Mouse (Mus musculus) layer of hippocampus, postnatal 14 days (tissue): ENCODE measurements around the gene Rfxank. TPM values are rescaled to one million over a fixed set of nuclear protein-coding genes. Genes with fewer than 3 reads are reported as not detected.
A peak's percentile ranks its signal among the peaks of the same experiment; 100 is the strongest.

Experiments used
- DNase-seq, 2 experiments: peaks; one replicate each; pipeline ENCODE4 v3.0.0; 2021 to 2022; ENCODE audit warnings: low spot score in 2 of 2, mixed read lengths in 1 of 2
- long read RNA-seq, 2 experiments: library from polyadenylated mRNA; stranded (forward); transcript quantifications; one replicate each; pipeline ENCODE4 v2.0.0; 2021
- total RNA-seq, 2 experiments: library from RNA; stranded (reverse); gene quantifications; 2 replicates each; pipeline ENCODE4 v1.2.3; 2021

Gene Rfxank
- 10 to 100 TPM in 1 of 2 experiments, 1 to 10 TPM in 1; 9.9 to 12.6 TPM for total RNA-seq
- long read RNA-seq, experiment 1, partial matches to known transcripts = 0 of 6 reads
- long read RNA-seq, experiment 1, other reads (novel, unspliced or antisense) = 2 of 6 reads
- long read RNA-seq, experiment 2, partial matches to known transcripts = 0 of 7 reads
- long read RNA-seq, experiment 2, other reads (novel, unspliced or antisense) = 3 of 7 reads

- DNase-seq = peak; percentile 96 to 99
Measured at GRCm38 (mm10) chr8:70139026-70139857, at the start of gene Rfxank, which contains the start of the genes Borcs8 and Mef2b. TSS of gene Rfxank (minus strand) at chr8:70139154. TSS of gene Borcs8 (plus strand) at chr8:70139499. TSS of gene Mef2b (plus strand) at chr8:70139711.

DNA sequence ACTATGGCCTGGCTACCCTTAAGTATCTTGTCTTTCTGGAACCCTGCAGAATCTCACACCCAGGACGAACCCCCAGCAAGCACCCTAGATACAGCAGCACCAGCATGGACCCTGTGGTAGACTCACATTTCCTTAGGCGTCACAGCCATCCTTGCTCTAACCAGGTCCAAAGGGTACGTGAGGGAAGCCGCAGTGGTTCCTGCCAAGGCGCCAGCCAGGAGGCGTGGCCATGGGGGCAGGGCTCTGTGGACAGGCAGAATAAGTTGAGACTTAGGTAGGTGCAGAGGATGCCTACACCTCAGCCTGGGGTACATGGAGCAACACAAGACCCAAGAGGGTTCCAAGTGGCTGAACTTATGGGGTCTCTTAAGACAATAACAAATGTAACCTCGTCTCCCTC is 49.8 kb upstream of the Rfxank start:
- no peak for DNase-seq

- DNase-seq = no peak
Measured at GRCm38 (mm10) chr8:70183194-70183593, 44.2 kb upstream of the Rfxank start.

DNA sequence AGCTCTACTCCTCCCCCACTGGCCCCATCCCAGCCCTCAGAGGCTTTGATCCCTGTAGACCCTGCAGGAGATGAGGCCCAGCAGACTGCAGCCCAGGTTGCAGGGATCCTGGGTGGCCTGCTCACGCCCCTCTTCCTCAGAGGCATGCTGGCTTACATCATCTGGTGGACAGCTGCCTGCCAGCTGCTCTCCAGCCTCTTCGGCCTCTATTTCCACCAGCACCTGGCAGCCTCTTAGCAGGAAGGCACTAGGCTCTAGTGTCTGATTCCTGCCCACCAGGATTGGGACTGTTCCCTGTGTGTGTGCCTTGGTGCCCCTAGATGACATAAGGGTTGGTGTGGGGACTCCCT is 42.9 kb upstream of the Rfxank start:
- DNase-seq = no peak

GRCm38 (mm10) chr8:70181212-70181902 is 42.4 kb upstream of the Rfxank start:
- DNase-seq = no peak

- no peak for DNase-seq
Measured at GRCm38 (mm10) chr8:70179082-70179481, 40.1 kb upstream of the Rfxank start.

- DNase-seq = no peak
Measured at GRCm38 (mm10) chr8:70178231-70178630, 39.3 kb upstream of the Rfxank start.

GRCm38 (mm10) chr8:70174079-70174478 is 35.1 kb upstream of the Rfxank start:
- no peak for DNase-seq

- DNase-seq = no peak
Measured at GRCm38 (mm10) chr8:70173320-70173719, 34.4 kb upstream of the Rfxank start.

DNA sequence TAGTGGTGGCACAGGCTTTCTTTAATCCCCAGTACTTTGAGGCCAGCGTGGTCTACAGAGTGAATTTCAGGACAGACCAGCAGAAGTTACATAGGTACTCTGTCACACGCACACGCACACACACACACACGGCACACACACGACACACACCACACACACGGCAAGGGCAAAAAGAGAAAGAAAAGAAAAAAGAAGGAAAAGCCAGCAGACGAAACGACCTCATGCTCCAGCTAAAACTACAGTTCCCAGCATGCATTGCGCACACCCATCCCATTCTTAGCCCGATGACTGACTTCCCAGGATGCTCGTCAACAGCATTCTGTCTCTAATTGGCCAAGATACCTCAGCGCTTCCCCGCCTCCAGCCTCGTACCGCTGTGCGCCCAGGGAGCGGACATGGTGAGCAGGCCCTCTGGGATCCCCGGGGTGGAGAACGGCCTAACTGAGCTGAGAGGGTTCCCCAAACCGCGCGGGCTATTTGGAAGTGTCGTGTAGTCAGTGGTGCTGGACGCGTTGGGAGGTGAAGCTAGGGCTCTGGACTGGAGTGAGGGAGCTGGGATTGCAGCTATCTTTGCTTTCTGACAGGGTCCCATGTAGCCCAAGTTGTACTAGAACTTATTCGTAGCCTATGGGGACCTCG is 33.2 kb upstream of the Rfxank start, which contains the start of gene Tmem161a:
Gene Tmem161a, plus strand, starts transcription at position 314 of the 639 bp plus-strand sequence.
- DNase-seq = peak; percentile 89 to 96

- DNase-seq = no peak
Measured at GRCm38 (mm10) chr8:70171240-70171639, 32.3 kb upstream of the Rfxank start.

DNA sequence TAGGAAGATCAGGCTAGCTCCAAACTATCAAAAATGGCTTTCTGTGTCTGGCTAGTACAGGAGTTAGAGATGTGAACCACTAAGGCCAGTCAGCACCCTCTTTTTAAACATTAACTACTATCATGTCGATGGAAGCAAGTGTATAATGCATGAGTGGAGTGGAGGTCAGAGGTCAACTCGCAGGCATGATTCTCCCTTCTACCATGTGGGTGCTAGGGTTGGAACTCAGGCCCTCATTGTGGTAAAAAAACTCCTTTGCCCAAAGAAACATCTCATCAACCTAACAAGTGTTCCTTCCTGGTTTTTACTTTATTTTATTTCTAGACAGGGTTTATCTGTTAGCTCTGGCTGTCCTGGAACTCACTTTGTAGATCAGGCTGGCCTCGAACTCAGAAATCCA is 31.8 kb upstream of the Rfxank start:
- no peak for DNase-seq

GRCm38 (mm10) chr8:70170116-70170515 is 31.2 kb upstream of the Rfxank start:
- no peak for DNase-seq

DNA sequence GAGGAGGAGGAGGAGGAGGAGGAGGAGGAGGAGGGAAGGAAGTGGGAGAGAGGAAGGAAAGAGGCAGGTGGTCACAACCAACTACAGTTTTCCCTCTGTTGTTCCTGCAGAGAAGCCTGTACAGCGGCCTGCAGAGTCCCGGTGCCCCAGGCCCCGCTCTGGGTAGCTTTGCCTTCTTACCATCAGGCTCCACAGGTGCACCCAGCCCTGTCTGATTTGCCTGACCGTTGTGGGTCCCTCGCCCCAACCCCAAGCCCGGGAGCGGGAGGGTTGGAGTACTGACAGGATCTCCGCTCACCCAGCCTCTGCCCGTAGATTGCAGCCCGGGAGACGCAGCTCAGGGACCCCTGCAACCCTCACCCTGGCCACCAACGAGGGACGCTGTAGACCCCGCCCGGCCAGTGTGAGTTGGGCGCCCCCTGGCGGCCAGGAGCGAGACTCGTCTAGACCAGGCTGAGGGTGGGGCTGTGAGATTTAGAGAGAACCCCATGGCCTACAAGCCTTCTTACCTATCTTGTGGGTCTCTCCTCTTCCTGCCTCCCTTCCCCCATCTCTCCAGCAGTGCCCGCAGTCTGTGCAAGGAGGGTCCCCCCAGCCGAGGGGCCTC is 27.7 kb upstream of the Rfxank start:
- DNase-seq = peak; percentile 39 to 52

DNA sequence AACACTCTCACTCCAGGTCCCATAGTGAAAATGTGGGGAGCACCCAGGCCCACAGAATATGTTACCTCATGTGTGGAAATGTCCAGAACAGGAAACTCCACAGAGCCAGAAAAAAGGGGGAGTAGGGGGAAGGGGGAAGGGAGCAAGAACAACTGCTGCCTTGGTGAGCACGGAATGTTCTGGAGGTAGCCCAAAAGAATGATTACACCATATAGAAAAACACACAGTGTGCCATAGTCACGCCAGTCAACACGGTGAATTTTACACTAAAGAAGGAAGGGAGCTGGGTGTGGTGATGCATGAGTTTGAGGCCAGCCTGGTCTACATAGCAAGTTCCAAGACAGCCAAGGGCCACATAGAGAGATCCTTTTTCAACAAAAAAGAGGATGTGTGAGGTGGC is 24.4 kb upstream of the Rfxank start:
- no peak for DNase-seq

- no peak for DNase-seq
Measured at GRCm38 (mm10) chr8:70160015-70160414, 21.1 kb upstream of the Rfxank start.

- DNase-seq = no peak
Measured at GRCm38 (mm10) chr8:70159211-70159610, 20.3 kb upstream of the Rfxank start.

DNA sequence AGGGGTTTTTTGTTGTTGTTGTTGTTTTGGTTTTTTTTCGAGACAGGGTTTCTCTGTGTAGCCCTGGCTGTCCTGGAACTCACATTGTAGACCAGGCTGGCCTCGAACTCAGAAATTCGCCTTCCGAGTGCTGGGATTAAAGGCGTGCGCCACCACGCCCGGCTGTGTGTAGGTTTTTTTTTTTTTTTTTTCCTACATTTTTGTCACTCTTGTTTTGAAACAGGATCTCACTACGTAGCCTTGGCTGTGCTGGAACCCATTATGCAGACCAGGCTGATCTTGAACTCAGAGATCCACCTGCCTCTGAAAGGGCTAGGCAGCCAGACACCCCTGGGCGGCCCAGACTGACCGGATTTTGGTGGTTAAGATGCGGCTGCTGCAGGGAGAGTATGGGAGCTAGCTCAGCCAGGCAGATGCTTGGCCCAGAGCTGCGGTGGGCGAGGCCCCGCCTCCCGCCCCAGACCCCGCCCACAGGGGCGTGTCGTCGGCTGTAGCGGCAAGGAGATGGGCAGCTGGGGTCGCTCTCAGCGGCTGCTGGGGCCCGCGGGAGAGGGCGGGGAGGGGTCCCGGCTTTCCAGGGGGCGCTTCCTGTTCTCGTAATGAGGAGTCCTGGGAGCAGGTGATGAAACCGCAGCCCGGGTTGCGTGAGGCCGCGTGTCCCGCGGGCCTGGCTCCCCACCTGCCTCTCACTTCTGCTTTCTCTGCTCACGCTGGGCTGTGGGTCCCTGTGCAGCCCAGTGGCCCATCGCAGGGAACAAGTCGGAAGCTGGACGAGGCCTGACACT is 19.3 kb upstream of the Rfxank start:
- peak; percentile 54 to 59 for DNase-seq

DNA sequence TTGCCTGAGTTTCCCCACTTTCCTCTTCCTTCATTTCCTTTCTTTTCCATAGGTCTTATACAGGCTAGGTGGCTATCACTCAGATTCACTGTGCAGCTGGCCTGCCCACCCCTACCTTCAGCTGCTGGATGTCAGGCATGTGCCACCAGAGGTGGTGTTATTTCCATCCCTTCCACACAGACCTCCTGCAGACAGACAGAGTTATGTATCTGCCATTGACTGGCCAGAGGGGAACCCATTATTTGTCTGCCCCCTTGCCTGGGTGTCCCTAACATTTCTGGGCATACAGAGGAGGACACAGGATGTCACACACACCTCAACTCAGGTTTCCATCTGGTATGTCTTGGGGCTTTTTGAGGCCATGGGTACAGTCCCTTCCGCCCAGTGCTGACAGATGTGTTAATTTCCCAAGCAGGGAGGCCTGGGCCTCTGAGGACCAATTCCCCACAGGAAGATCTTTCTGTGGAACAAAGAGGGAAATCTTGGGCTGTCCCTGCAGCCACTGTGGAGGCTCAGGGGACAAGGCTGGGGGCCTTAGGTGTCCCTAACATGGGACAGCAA is 18.4 kb upstream of the Rfxank start:
- DNase-seq = no peak
